Mouse (Mus musculus) limb, embryonic 13.5 days (tissue): ENCODE results near the gene Hist1h2ab. TPM values are rescaled to one million over a fixed set of nuclear protein-coding genes. Genes with fewer than 3 reads are reported as not detected.
"Not testable (repeated sequence)": the region's sequence is repeated elsewhere in the genome, so short reads cannot be mapped to it uniquely, and the experiment has no call there.

Experiments used
- ATAC-seq: fragments of 200-750 bp; cut with Nextera tagmentation; 2 replicates; pipeline ENCODE4 v1.8.0; 2017; ENCODE audit warnings: low read depth, moderate number of reproducible peaks, moderate TSS enrichment; ENCODE audit not compliant: low FRiP score
- H3K27ac ChIP-seq: fragments of 300-500 bp; sonication (generic); 2 replicates; pipeline ENCODE4 v1.5.1; 2015; ENCODE audit warnings: inconsistent platforms, mild to moderate bottlenecking, moderate library complexity
- H3K27me3 ChIP-seq: fragments of 300-500 bp; sonication (generic); 2 replicates; pipeline ENCODE4 v1.6.1; 2015; ENCODE audit warnings: mild to moderate bottlenecking, inconsistent platforms
- H3K36me3 ChIP-seq: fragments of 300-500 bp; sonication (generic); 2 replicates; pipeline ENCODE4 v1.6.1; 2015; ENCODE audit warnings: inconsistent platforms, mild to moderate bottlenecking, moderate library complexity
- H3K4me1 ChIP-seq: fragments of 300-500 bp; sonication (generic); 2 replicates; pipeline ENCODE4 v1.6.1; 2015; ENCODE audit warnings: inconsistent platforms
- H3K4me2 ChIP-seq: fragments of 300-500 bp; sonication (generic); replicated peaks from 2 replicates; pipeline ENCODE4 v1.6.1; 2015; ENCODE audit warnings: inconsistent platforms, mild to moderate bottlenecking, moderate library complexity
- H3K4me3 ChIP-seq: fragments of 300-500 bp; sonication (generic); 2 replicates; pipeline ENCODE4 v1.5.1; 2015; ENCODE audit warnings: moderate library complexity, mild to moderate bottlenecking, inconsistent platforms
- H3K9ac ChIP-seq: fragments of 300-500 bp; sonication (generic); 2 replicates; pipeline ENCODE4 v1.6.1; 2015; ENCODE audit warnings: mild to moderate bottlenecking, inconsistent platforms
- H3K9me3 ChIP-seq: fragments of 300-500 bp; sonication (generic); 2 replicates; pipeline ENCODE4 v1.6.1; 2016; ENCODE audit warnings: inconsistent platforms
- WGBS: fragments of 180-500 bp; shearing (Covaris S2); methylation state at CpG from one replicate; pipeline ENCODE4 v1.1.7; 2015; 5-methylcytosine and 5-hydroxymethylcytosine counted together
- polyA plus RNA-seq: library from polyadenylated mRNA; unstranded; fragments of >200 nt; fragmentation: Nextera tagmentation; extraction: Ambion mirVana; gene quantifications from 2 replicates; pipeline ENCODE4 v1.2.1, GENCODE M21; 2015

The Hist1h2ab gene
- polyA plus RNA-seq, 1 experiment from 2014 or later: 47.8 TPM

DNA sequence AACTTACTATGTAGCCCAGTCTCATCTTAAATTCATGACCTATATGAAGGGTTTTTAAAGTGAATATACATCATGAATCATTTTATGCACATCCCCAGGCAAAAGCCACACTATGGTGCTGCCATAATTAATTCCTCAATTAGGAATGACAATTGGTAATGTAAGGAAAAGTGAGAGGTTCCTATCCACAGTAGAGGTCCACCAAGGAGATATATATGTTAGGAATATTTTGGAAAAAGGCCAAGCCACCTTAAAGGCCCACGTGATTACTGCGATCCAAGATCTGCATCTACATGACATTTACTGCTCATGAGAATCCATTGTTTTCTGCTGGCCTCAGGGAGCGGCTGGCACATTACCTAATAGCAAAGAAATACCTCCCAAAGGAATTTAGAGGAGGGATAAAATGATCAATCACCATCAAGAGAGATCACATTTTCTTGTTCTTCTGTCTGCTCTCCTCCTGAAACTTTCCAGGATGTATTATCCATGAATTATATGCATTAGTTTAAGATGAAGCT, 8.4 kb downstream of the Hist1h2ab start:
- ATAC-seq: no peak
- Histone ChIP-seq H3K4me1 (peaks cover 22% of the 10 kb centered on the region), H3K27me3 (no peaks in the 10 kb centered on the region), H3K9me3 (no peaks in the 10 kb centered on the region), H3K27ac (no peak overlapping the region), H3K4me3 (no peak overlapping the region), H3K4me2 (no peak overlapping the region; the same call in 1 of the 2 replicates), H3K9ac (no peak overlapping the region), H3K36me3 (no peaks in the 10 kb centered on the region)
- WGBS: 76% methylated on average over 3 of the region's 3 CpGs

DNA sequence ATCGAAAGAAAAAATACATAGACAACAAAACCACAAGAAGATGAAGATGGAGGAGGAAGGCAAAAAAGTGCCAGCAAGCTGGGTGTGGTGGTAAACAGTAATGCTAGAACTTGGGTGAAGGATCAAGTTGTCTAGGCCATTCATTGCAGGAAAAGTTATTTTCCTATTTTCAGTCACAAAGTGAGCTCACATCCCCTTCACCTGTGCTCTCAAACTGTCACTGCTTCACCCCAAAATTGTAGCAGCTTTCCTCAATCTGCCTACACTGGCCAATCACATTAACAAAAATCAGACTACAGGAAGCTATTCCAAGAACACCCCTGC, 9.0 kb downstream of the Hist1h2ab start:
- peak overlapping the region; percentile 59 for H3K4me3 ChIP-seq
- peak overlapping the region; percentile 92 for H3K4me2 ChIP-seq
- 57% methylated on average over 1 of the region's 1 CpGs for WGBS
- peak overlapping the region; percentile 90; the same call in 1 of the 2 replicates for H3K27ac ChIP-seq
- ATAC-seq: no peak
- H3K36me3 ChIP-seq: no peaks in the 10 kb centered on the region
- no peaks in the 10 kb centered on the region for H3K9me3 ChIP-seq
- H3K9ac ChIP-seq: peak overlapping the region; percentile 68; the same call in 1 of the 2 replicates
- H3K4me1 ChIP-seq: peaks cover 26% of the 10 kb centered on the region
- no peaks in the 10 kb centered on the region for H3K27me3 ChIP-seq

DNA sequence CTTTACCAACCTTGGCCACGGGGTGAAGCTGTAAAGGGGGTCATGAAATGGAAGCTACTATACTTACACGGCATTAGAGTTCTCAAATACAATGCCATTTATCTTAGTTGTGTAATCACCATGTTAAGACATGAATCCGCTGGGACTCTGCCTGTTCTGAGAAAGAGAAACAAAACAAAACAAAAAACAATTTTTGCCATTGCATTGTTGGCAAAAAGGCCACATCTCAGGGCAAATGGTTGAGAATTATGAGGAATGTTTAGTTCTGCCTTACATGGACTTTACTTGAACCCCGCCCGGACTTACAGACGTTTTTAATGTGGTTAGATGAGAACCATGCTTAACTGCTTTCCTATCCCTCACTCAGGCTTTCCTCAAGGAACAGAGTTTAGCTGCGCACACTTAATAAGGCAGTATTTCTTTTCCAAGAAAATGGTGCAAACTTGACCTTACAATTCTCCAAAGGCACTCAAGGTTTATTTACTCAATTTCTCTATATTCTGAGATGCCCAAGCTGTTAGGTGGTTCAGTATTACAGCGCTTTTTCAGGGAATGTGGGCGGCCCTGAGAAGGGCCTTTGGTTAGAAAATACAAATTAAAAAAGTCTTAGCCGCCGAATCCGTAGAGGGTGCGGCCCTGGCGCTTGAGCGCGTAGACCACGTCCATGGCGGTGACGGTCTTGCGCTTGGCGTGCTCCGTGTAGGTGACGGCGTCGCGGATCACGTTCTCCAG, 9.5 kb downstream of the Hist1h2ab start:
- WGBS: under 1% methylated on average over 25 of the region's 27 CpGs
- Histone ChIP-seq H3K4me1 (peaks cover 26% of the 10 kb centered on the region), H3K9ac (peak overlapping the region; percentile 68), H3K27me3 (no peaks in the 10 kb centered on the region), H3K4me3 (peak overlapping the region; percentile 59), H3K36me3 (no peaks in the 10 kb centered on the region), H3K27ac (peak overlapping the region; percentile 90), H3K4me2 (peak overlapping the region; percentile 92), H3K9me3 (no peaks in the 10 kb centered on the region)
- ATAC-seq: peak; percentile 2; the same call in 1 of the 2 replicates

GRCm38 (mm10) chr13:23760972-23761864, 10.3 kb downstream of the Hist1h2ab start, which contains the start of gene Hist1h4a:
Gene Hist1h4a (minus strand): TSS chr13:23761230.
- Histone ChIP-seq H3K4me2 (peak within 1 kb of the TSS; percentile 92), H3K27me3 (no peaks in the 10 kb centered on the region), H3K4me3 (peak within 1 kb of the TSS; percentile 59), H3K36me3 (no peaks in the 10 kb centered on the region), H3K9ac (peak within 1 kb of the TSS; percentile 74), H3K4me1 (peaks cover 26% of the 10 kb centered on the region), H3K27ac (peak within 1 kb of the TSS; percentile 97), H3K9me3 (no peaks in the 10 kb centered on the region)
- ATAC-seq: peak; percentile 81
- under 1% methylated on average over 69 of the region's 72 CpGs for WGBS

- ATAC-seq: peak; percentile 77
- H3K4me3 ChIP-seq: peak within 1 kb of the TSS; percentile 59
- H3K4me1 ChIP-seq: peaks cover 26% of the 10 kb centered on the region
- H3K9me3 ChIP-seq, H3K36me3 ChIP-seq, H3K27me3 ChIP-seq: not testable (repeated sequence)
- H3K4me2 ChIP-seq: peak within 1 kb of the TSS; percentile 92
- peak within 1 kb of the TSS; percentile 97 for H3K27ac ChIP-seq
- peak within 1 kb of the TSS; percentile 74 for H3K9ac ChIP-seq
- WGBS: 1% methylated on average over 29 of the region's 52 CpGs
These were observed 11.2 kb downstream of the Hist1h2ab start, which contains the start of gene Hist1h3a for GRCm38 (mm10) chr13:23761871-23762821. Gene Hist1h3a (minus strand): TSS chr13:23762386.

DNA sequence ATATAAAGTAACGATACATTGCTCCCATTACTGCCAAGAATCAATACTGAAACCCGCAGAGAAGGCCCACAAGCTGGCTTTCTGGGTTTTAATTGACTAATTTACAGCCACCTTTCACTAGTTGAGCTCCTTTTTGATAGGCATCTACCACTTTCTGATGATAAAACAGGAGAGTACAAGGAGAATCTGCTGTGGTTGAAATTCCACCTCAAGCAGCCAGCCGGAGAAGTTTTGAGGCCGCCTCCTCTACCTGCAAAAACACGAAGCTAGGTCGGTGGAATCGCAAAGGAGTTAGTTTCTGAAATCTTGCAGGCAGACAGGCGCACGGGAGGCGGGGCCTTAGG, 12.3 kb downstream of the Hist1h2ab start:
- peak overlapping the region; percentile 92 for H3K4me2 ChIP-seq
- WGBS: under 1% methylated on average over 10 of the region's 10 CpGs
- H3K4me1 ChIP-seq: peaks cover 18% of the 10 kb centered on the region
- H3K9me3 ChIP-seq: no peaks in the 10 kb centered on the region
- peak overlapping the region; percentile 97 for H3K27ac ChIP-seq
- H3K4me3 ChIP-seq: peak overlapping the region; percentile 59
- H3K36me3 ChIP-seq: no peaks in the 10 kb centered on the region
- H3K27me3 ChIP-seq: no peaks in the 10 kb centered on the region
- ATAC-seq: no peak
- peak overlapping the region; percentile 64 for H3K9ac ChIP-seq

DNA sequence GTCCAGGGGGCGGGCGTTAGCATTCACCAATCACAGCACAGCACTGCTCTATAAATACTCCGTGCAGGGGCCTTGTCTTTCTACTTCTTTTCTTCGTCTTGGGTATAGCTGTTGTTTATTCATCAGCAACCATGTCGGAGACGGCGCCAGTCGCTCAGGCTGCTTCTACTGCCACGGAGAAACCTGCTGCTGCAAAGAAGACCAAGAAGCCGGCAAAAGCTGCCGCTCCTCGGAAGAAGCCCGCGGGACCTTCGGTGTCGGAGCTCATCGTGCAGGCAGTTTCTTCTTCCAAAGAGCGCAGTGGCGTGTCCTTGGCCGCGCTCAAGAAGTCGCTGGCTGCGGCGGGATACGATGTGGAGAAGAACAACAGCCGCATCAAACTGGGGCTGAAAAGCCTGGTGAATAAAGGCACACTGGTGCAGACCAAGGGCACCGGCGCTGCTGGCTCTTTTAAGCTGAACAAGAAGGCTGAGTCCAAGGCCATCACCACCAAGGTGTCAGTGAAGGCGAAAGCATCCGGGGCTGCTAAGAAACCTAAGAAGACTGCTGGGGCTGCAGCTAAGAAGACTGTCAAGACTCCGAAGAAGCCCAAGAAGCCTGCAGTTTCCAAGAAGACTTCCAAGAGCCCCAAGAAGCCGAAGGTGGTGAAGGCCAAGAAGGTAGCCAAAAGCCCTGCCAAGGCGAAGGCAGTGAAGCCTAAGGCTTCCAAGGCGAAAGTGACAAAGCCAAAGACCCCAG, 12.8 kb downstream of the Hist1h2ab start, which contains the start of gene Hist1h1a:
Gene Hist1h1a, plus strand, starts transcription at position 81 of the 738 bp plus-strand sequence.
- peak; percentile 70 for ATAC-seq
- WGBS: 3% methylated on average over 34 of the region's 34 CpGs

DNA sequence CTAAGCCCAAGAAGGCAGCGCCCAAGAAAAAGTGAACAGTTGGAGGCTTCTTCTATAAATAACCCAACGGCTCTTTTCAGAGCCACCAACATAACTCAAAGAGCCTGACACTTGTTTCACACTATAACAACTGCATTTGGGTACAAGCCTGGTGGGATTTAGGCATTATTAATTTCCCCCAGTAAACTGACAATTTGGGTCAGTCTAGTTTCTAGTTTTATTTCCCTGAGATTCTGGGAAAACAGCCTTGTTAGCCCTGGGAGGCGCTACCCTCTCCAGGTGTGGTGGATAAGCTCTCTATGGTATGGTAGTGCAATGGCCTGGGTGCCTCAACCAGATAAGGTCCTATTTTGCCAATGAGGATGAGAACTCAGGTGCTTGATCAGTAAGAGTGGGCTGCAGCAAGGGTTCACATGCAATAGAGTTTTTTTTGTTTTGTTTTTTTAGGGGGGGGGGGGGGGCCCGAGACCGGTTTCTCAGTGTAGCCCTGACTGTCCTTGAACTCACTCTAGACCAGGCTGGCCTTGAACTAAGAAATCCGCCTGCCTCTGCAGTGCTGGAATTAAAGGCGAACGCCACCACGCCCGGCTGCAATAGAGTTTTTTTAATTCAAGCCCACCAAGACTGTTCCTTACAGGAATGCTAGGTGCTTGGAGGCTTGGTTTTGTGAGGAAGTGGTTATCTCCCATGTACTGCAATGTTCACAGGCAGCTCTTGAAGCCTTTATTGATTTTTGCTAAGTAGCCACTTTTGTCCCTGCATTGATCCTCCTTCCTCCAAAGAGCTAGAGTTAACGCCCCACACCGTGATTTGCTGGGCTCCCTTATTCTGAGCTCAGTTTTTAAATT, 13.6 kb downstream of the Hist1h2ab start:
- H3K4me1 ChIP-seq: peaks cover 18% of the 10 kb centered on the region
- WGBS: 32% methylated on average over 12 of the region's 12 CpGs
- H3K9ac ChIP-seq: peak overlapping the region; percentile 88
- H3K36me3 ChIP-seq: no peaks in the 10 kb centered on the region
- H3K9me3 ChIP-seq: no peaks in the 10 kb centered on the region
- peak overlapping the region; percentile 92 for H3K4me2 ChIP-seq
- no peak for ATAC-seq
- peak overlapping the region; percentile 97 for H3K27ac ChIP-seq
- H3K4me3 ChIP-seq: peak overlapping the region; percentile 59
- H3K27me3 ChIP-seq: no peaks in the 10 kb centered on the region

More for the DNA sequence above, 12.8 kb downstream of the Hist1h2ab start, which contains the start of gene Hist1h1a:
- no peaks in the 10 kb centered on the region for H3K36me3 ChIP-seq
- peak within 1 kb of the TSS; percentile 59 for H3K4me3 ChIP-seq
- no peaks in the 10 kb centered on the region for H3K9me3 ChIP-seq
- H3K9ac ChIP-seq: peak within 1 kb of the TSS; percentile 88
- no peaks in the 10 kb centered on the region for H3K27me3 ChIP-seq
- H3K4me2 ChIP-seq: peak within 1 kb of the TSS; percentile 92
- peaks cover 18% of the 10 kb centered on the region for H3K4me1 ChIP-seq
- H3K27ac ChIP-seq: peak within 1 kb of the TSS; percentile 97

DNA sequence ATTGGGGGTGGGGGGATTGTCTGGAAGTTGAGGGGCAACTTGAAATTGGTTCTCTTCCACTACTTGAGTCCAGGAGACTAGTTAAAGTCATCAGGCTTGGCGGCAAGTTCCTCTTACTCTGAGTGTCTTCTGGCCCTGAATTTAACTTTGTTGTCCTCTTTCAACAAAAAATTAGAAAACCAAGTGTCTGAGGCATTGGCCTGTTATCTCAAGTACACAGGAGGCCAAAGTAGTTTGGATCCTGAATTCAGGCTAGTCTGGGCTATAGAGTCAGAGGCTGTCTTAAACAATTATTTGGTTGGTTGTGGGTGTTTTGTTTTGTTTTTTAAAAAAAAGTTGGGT, 14.2 kb downstream of the Hist1h2ab start:
- H3K9me3 ChIP-seq: no peaks in the 10 kb centered on the region
- H3K27me3 ChIP-seq: no peaks in the 10 kb centered on the region
- H3K36me3 ChIP-seq: no peaks in the 10 kb centered on the region
- H3K9ac ChIP-seq: no peak overlapping the region
- 0 out of 2 replicates have a peak overlapping the region, but pooled peaks have one; percentile 97 for H3K27ac ChIP-seq
- 61% methylated on average over 1 of the region's 1 CpGs for WGBS
- no peak overlapping the region for H3K4me3 ChIP-seq
- H3K4me2 ChIP-seq: peak overlapping the region; percentile 92; the same call in 1 of the 2 replicates
- H3K4me1 ChIP-seq: peaks cover 14% of the 10 kb centered on the region
- no peak for ATAC-seq

GRCm38 (mm10) chr13:23766772-23767171, 15.8 kb downstream of the Hist1h2ab start:
- H3K4me1 ChIP-seq: peaks cover 9% of the 10 kb centered on the region
- no peaks in the 10 kb centered on the region for H3K36me3 ChIP-seq
- no peak overlapping the region for H3K4me3 ChIP-seq
- H3K9me3 ChIP-seq: no peaks in the 10 kb centered on the region
- no peak overlapping the region for H3K4me2 ChIP-seq
- H3K9ac ChIP-seq: no peak overlapping the region
- ATAC-seq: no peak
- no peaks in the 10 kb centered on the region for H3K27me3 ChIP-seq
- no peak overlapping the region for H3K27ac ChIP-seq
